Comparison of ENCODE assay signal across 8 mouse cellular contexts in genomic region chr6:127932697-127933096, GRCm38 (mm10). TPM values are rescaled to one million over a fixed set of nuclear protein-coding genes. Genes with fewer than 3 reads are reported as not detected.
DNase-seq lines count a peak whose midpoint lies in the region; ATAC-seq and TF ChIP-seq lines count a peak whose summit lies in the region.

No protein-coding gene starts in this region.

- no peak for TF ChIP-seq CTCF in lung, embryonic 14.5 days (IDR thresholded peaks at IDR 0.05; ENCODE audit: low read depth)
- TF ChIP-seq CTCF in lung, adult 2 months (IDR thresholded peaks at IDR 0.05; ENCODE audit: insufficient read depth, low read length) = no peak

- no peak for TF ChIP-seq POLR2A in lung, adult 2 months (IDR thresholded peaks at IDR 0.05; ENCODE audit: borderline replicate concordance, extremely low read depth, low read depth, low read length)

- H3K9ac ChIP-seq in lung, embryonic 14.5 days = no peak overlapping the region
- H3K9ac ChIP-seq in stomach, embryonic 16.5 days (ENCODE audit: low read length) = no peak overlapping the region
- H3K9ac ChIP-seq in forebrain, embryonic 12.5 days = no peak overlapping the region
- H3K9ac ChIP-seq in forebrain, embryonic 16.5 days (replicated peaks; ENCODE audit: low read depth, low read length) = no peak overlapping the region

- peaks cover 5% of the 10 kb centered on the region for H3K36me3 ChIP-seq in lung, embryonic 14.5 days (ENCODE audit: insufficient read depth)
- no peaks in the 10 kb centered on the region for H3K36me3 ChIP-seq in stomach, embryonic 16.5 days (ENCODE audit: control insufficient read depth, insufficient read depth, low read length)
- no peaks in the 10 kb centered on the region for H3K36me3 ChIP-seq in forebrain, embryonic 12.5 days (replicated peaks)
- H3K36me3 ChIP-seq in forebrain, embryonic 16.5 days (ENCODE audit: control insufficient read depth, insufficient read depth) = no peaks in the 10 kb centered on the region

- H3K4me3 ChIP-seq in lung, embryonic 14.5 days (ENCODE audit: low read depth, low read length) = no peak overlapping the region
- no peak overlapping the region for H3K4me3 ChIP-seq in lung, adult 2 months (replicated peaks; ENCODE audit: extremely low read depth, low read depth, low read length)
- no peak overlapping the region for H3K4me3 ChIP-seq in stomach, embryonic 16.5 days (replicated peaks; ENCODE audit: low read length)
- H3K4me3 ChIP-seq in forebrain, embryonic 12.5 days (replicated peaks) = no peak overlapping the region
- H3K4me3 ChIP-seq in forebrain, embryonic 16.5 days (replicated peaks; ENCODE audit: low read length) = no peak overlapping the region

- peaks cover 6% of the 10 kb centered on the region; the same call in 1 of the 2 replicates for H3K4me1 ChIP-seq in lung, embryonic 14.5 days (ENCODE audit: insufficient read depth)
- H3K4me1 ChIP-seq in lung, adult 2 months (ENCODE audit: control insufficient read depth, insufficient read depth, low read length) = no peaks in the 10 kb centered on the region
- peaks cover 6% of the 10 kb centered on the region; the same call in 1 of the 2 replicates for H3K4me1 ChIP-seq in stomach, embryonic 16.5 days (ENCODE audit: control insufficient read depth, insufficient read depth, low read length)
- peaks cover 10% of the 10 kb centered on the region; the same call in 1 of the 2 replicates for H3K4me1 ChIP-seq in forebrain, embryonic 12.5 days
- no peaks in the 10 kb centered on the region for H3K4me1 ChIP-seq in forebrain, embryonic 16.5 days (replicated peaks; ENCODE audit: control insufficient read depth, insufficient read depth, low read length)

- no peaks in the 10 kb centered on the region for H3K9me3 ChIP-seq in lung, embryonic 14.5 days (ENCODE audit: low read depth, low read length)
- no peaks in the 10 kb centered on the region for H3K9me3 ChIP-seq in stomach, embryonic 16.5 days (replicated peaks; ENCODE audit: control insufficient read depth, low read length)
- no peaks in the 10 kb centered on the region for H3K9me3 ChIP-seq in forebrain, embryonic 12.5 days
- H3K9me3 ChIP-seq in forebrain, embryonic 16.5 days (ENCODE audit: control insufficient read depth, low read length) = no peaks in the 10 kb centered on the region

- H3K27me3 ChIP-seq in lung, embryonic 14.5 days (ENCODE audit: insufficient read depth, low read length) = no peaks in the 10 kb centered on the region
- no peaks in the 10 kb centered on the region for H3K27me3 ChIP-seq in stomach, embryonic 16.5 days (ENCODE audit: control insufficient read depth, insufficient read depth, low read length)
- no peaks in the 10 kb centered on the region; the same call in 1 of the 2 replicates for H3K27me3 ChIP-seq in forebrain, embryonic 12.5 days
- H3K27me3 ChIP-seq in forebrain, embryonic 16.5 days (replicated peaks; ENCODE audit: control insufficient read depth, insufficient read depth, low read length) = no peaks in the 10 kb centered on the region

- peak; percentile 81 for ATAC-seq in lung, embryonic 14.5 days (ENCODE audit: insufficient read depth)
- peak; percentile 37; the same call in 1 of the 2 replicates for ATAC-seq in stomach, embryonic 16.5 days (ENCODE audit: insufficient read depth, low FRiP score)
- no peak for ATAC-seq in forebrain, embryonic 12.5 days (ENCODE audit: low FRiP score)
- ATAC-seq in forebrain, embryonic 16.5 days = no peak

- H3K4me2 ChIP-seq in lung, embryonic 14.5 days = no peak overlapping the region
- H3K4me2 ChIP-seq in stomach, embryonic 16.5 days (ENCODE audit: low read depth, low read length) = no peak overlapping the region
- no peak overlapping the region for H3K4me2 ChIP-seq in forebrain, embryonic 12.5 days
- H3K4me2 ChIP-seq in forebrain, embryonic 16.5 days (ENCODE audit: low read length) = no peak overlapping the region

- no peak overlapping the region for H3K27ac ChIP-seq in lung, embryonic 14.5 days (ENCODE audit: low read depth)
- H3K27ac ChIP-seq in stomach, embryonic 16.5 days (ENCODE audit: low read length) = no peak overlapping the region
- no peak overlapping the region for H3K27ac ChIP-seq in forebrain, embryonic 12.5 days
- H3K27ac ChIP-seq in forebrain, embryonic 16.5 days (ENCODE audit: low read length) = no peak overlapping the region

- peak; percentile 85 for DNase-seq in lung, embryonic 14.5 days
- DNase-seq in lung, adult 2 months = no peak
- DNase-seq in heart, adult 9 months (ENCODE audit: low spot score in 2 of 2) = peak; percentile 45 to 61
- DNase-seq in kidney, postnatal 36 days = peak; percentile 27 to 42
- DNase-seq in frontal cortex, postnatal 25 days (ENCODE audit: low spot score in 2 of 2) = no peak

- WGBS in lung, embryonic 14.5 days = 18% methylated on average over 5 of the region's 5 CpGs
- 30% methylated on average over 5 of the region's 5 CpGs for WGBS in lung, adult 2 months
- 31% methylated on average over 5 of the region's 5 CpGs for WGBS in stomach, embryonic 16.5 days
- 68% methylated on average over 5 of the region's 5 CpGs for WGBS in forebrain, embryonic 12.5 days
- WGBS in forebrain, embryonic 16.5 days = 80% methylated on average over 5 of the region's 5 CpGs

RNA-seq across cellular contexts. Expression of gene Tspan11, which starts 45.3 kb away (rescaled TPM):
- polyA plus RNA-seq in lung, embryonic 14.5 days (2014; fragmentation: Nextera tagmentation; extraction: Ambion mirVana) = 21.7 and 22.5 TPM in 2 replicates
- 47.4 and 85.7 TPM in 2 replicates for polyA plus RNA-seq in lung, adult 2 months (2012; rRNA removed)
- polyA plus RNA-seq in stomach, embryonic 16.5 days (2015; fragmentation: Nextera tagmentation; extraction: Ambion mirVana) = 4.1 and 5.5 TPM in 2 replicates
- polyA plus RNA-seq in forebrain, embryonic 12.5 days (2016; fragmentation: Nextera tagmentation; extraction: Ambion mirVana) = 11.9 and 13.0 TPM in 2 replicates
- polyA plus RNA-seq in forebrain, embryonic 16.5 days (2015; fragmentation: Nextera tagmentation; extraction: Ambion mirVana) = 9.6 and 12.5 TPM in 2 replicates

Comparison
In these comparisons a context has a peak if more than half of its experiments do, and no peak if none do; other contexts are left out.
1. DNase-seq: peak in lung, embryonic 14.5 days (single experiment), heart, adult 9 months (2 of 2) and kidney, postnatal 36 days (2 of 2); none in lung, adult 2 months (single experiment) and frontal cortex, postnatal 25 days (0 of 2).
2. ATAC-seq: peak in lung, embryonic 14.5 days (single experiment) and stomach, embryonic 16.5 days (single experiment); none in forebrain, embryonic 12.5 days (single experiment) and forebrain, embryonic 16.5 days (single experiment).